Mouse (Mus musculus): ENCODE data around the gene Ptpro.

DNA sequence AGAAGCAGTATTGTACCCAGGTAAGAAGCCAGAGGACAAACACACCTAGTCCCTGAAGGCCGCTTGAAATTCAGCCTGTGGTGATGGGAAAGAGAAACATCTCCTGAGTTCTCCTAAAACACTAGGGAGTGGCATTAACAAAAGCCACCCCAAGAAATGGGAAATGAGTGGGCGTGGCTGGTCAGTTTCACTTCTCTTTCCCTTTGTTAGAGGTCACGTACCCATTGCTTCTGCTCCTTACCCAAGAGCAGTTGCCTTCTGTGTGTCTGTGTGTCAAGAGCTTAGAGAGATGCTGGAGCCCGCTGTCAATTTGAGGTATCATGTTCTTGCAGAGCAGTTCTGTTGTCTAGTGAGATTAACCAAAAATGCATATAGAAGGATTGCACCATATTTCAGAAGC, 134.2 kb downstream of the Ptpro start:
- TF ChIP-seq CTCF (IDR thresholded peaks at IDR 0.05; ENCODE audit: insufficient read depth, low read length) (no peak), POLR2A (IDR thresholded peaks at IDR 0.05; ENCODE audit: borderline replicate concordance, extremely low read depth, low read depth, low read length) (no peak)
